Mouse (Mus musculus) midbrain, embryonic 14.5 days (tissue): ENCODE data around the gene Fzd10. TPM values are rescaled to one million over a fixed set of nuclear protein-coding genes. Genes with fewer than 3 reads are reported as not detected.

Experiments
- ATAC-seq: fragments of 200-750 bp; cut with Nextera tagmentation; 2 replicates; pipeline ENCODE4 v1.8.0; 2017; ENCODE audit warnings: moderate number of reproducible peaks, moderate library complexity; ENCODE audit not compliant: low FRiP score, low TSS enrichment
- DNase-seq: peaks from one replicate; pipeline ENCODE4 v3.0.0-alpha.2; 2015
- H3K27ac ChIP-seq: fragments of 300-500 bp; sonication (generic); replicated peaks from 2 replicates; pipeline ENCODE4 v1.5.1; 2014; ENCODE audit warnings: mild to moderate bottlenecking, low read depth, low read length, moderate library complexity
- H3K27me3 ChIP-seq: fragments of 300-500 bp; sonication (generic); 2 replicates; pipeline ENCODE4 v1.6.1; 2014; ENCODE audit warnings: low read length, control low read depth, mixed read lengths; ENCODE audit not compliant: control insufficient read depth, insufficient read depth
- H3K36me3 ChIP-seq: fragments of 300-500 bp; sonication (generic); 2 replicates; pipeline ENCODE4 v1.6.1; 2014; ENCODE audit warnings: low read length, control low read depth; ENCODE audit not compliant: control insufficient read depth, insufficient read depth
- H3K4me1 ChIP-seq: fragments of 300-500 bp; sonication (generic); 2 replicates; pipeline ENCODE4 v1.6.1; 2014; ENCODE audit warnings: mild to moderate bottlenecking, antibody characterized with exemption, low read length, control low read depth; ENCODE audit not compliant: control insufficient read depth, insufficient read depth
- H3K4me2 ChIP-seq: fragments of 300-500 bp; sonication (generic); 2 replicates; pipeline ENCODE4 v1.6.1; 2014; ENCODE audit warnings: mild to moderate bottlenecking, low read length, moderate library complexity
- H3K4me3 ChIP-seq: fragments of 300-500 bp; sonication (generic); replicated peaks from 2 replicates; pipeline ENCODE4 v1.5.1; 2014; ENCODE audit warnings: low read depth, low read length
- H3K9ac ChIP-seq: fragments of 300-500 bp; sonication (generic); replicated peaks from 2 replicates; pipeline ENCODE4 v1.6.1; 2014; ENCODE audit warnings: mild to moderate bottlenecking, low read length, moderate library complexity
- H3K9me3 ChIP-seq: fragments of 300-500 bp; sonication (generic); 2 replicates; pipeline ENCODE4 v1.6.1; 2016; ENCODE audit warnings: low read length, control low read depth, mixed read lengths; ENCODE audit not compliant: control insufficient read depth
- WGBS: fragments of 180-500 bp; shearing (Covaris S2); extraction: QIAGEN DNeasy Blood & Tissue Kit; methylation state at CpG from one replicate; pipeline ENCODE4 v1.1.7; 2014; 5-methylcytosine and 5-hydroxymethylcytosine counted together
- polyA plus RNA-seq: library from polyadenylated mRNA; unstranded; fragments of >200 nt; fragmentation: Nextera tagmentation; extraction: Ambion mirVana; gene quantifications from 2 replicates; pipeline ENCODE4 v1.2.1, GENCODE M21; 2014

Gene Fzd10
- polyA plus RNA-seq, 1 experiment from 2014 or later, result 11.6 TPM

GRCm38 (mm10) chr5:128647221-128647730 is 46.6 kb downstream of the Fzd10 start:
- Histone ChIP-seq H3K36me3 (no peaks in the 10 kb centered on the region), H3K27me3 (no peaks in the 10 kb centered on the region), H3K4me2 (no peak overlapping the region), H3K4me3 (no peak overlapping the region), H3K9me3 (no peaks in the 10 kb centered on the region), H3K4me1 (no peaks in the 10 kb centered on the region), H3K9ac (no peak overlapping the region), H3K27ac (no peak overlapping the region)
- no peak for DNase-seq
- ATAC-seq, result no peak
- 89% methylated on average over 10 of the region's 10 CpGs for WGBS

GRCm38 (mm10) chr5:128649336-128649897 is 48.8 kb downstream of the Fzd10 start:
- Histone ChIP-seq H3K9ac (no peak overlapping the region), H3K9me3 (no peaks in the 10 kb centered on the region), H3K4me2 (no peak overlapping the region), H3K27me3 (no peaks in the 10 kb centered on the region), H3K27ac (no peak overlapping the region), H3K4me3 (no peak overlapping the region), H3K4me1 (no peaks in the 10 kb centered on the region), H3K36me3 (no peaks in the 10 kb centered on the region)
- ATAC-seq (no peak), DNase-seq (no peak)
- 87% methylated on average over 11 of the region's 11 CpGs for WGBS

Other genes with a start within 250 kb of the Fzd10 start
- gene Tmem132d, start 167.8 kb upstream of the Fzd10 start, polyA plus RNA-seq, result 4.0 and 4.1 TPM in 2 replicates
- gene Piwil1, start 101.7 kb downstream of the Fzd10 start, polyA plus RNA-seq, result 0.20 and 0.38 TPM in 2 replicates